Mouse (Mus musculus) midbrain, embryonic 15.5 days (tissue): ENCODE data around the gene Zmym6. TPM values are rescaled to one million over a fixed set of nuclear protein-coding genes. Genes with fewer than 3 reads are reported as not detected.
"Not testable (repeated sequence)": the region's sequence is repeated elsewhere in the genome, so short reads cannot be mapped to it uniquely, and the experiment has no call there.

Experiments
- ATAC-seq: fragments of 200-750 bp; cut with Nextera tagmentation; replicated peaks from 2 replicates; pipeline ENCODE4 v1.8.0; 2017; ENCODE audit warnings: moderate TSS enrichment
- H3K27ac ChIP-seq: fragments of 300-500 bp; sonication (generic); 2 replicates; pipeline ENCODE4 v1.5.1; 2015; ENCODE audit warnings: mild to moderate bottlenecking, inconsistent platforms
- H3K27me3 ChIP-seq: fragments of 300-500 bp; sonication (generic); replicated peaks from 2 replicates; pipeline ENCODE4 v1.6.1; 2015; ENCODE audit warnings: inconsistent platforms
- H3K36me3 ChIP-seq: fragments of 300-500 bp; sonication (generic); replicated peaks from 2 replicates; pipeline ENCODE4 v1.6.1; 2015; ENCODE audit warnings: inconsistent platforms
- H3K4me1 ChIP-seq: fragments of 300-500 bp; sonication (generic); 2 replicates; pipeline ENCODE4 v1.6.1; 2015; ENCODE audit warnings: inconsistent platforms
- H3K4me2 ChIP-seq: fragments of 300-500 bp; sonication (generic); 2 replicates; pipeline ENCODE4 v1.6.1; 2015; ENCODE audit warnings: inconsistent platforms, mild to moderate bottlenecking, moderate library complexity
- H3K4me3 ChIP-seq: fragments of 300-500 bp; sonication (generic); 2 replicates; pipeline ENCODE4 v1.5.1; 2015; ENCODE audit warnings: mild to moderate bottlenecking, inconsistent platforms
- H3K9ac ChIP-seq: fragments of 300-500 bp; sonication (generic); 2 replicates; pipeline ENCODE4 v1.6.1; 2015; ENCODE audit warnings: mild to moderate bottlenecking, inconsistent platforms
- H3K9me3 ChIP-seq: fragments of 300-500 bp; sonication (generic); 2 replicates; pipeline ENCODE4 v1.6.1; 2016; ENCODE audit warnings: inconsistent platforms
- WGBS: fragments of 180-500 bp; shearing (Covaris S2); methylation state at CpG from one replicate; pipeline ENCODE4 v1.1.7; 2015; ENCODE audit warnings: mixed read lengths; 5-methylcytosine and 5-hydroxymethylcytosine counted together
- polyA plus RNA-seq: library from polyadenylated mRNA; unstranded; fragments of >200 nt; fragmentation: Nextera tagmentation; extraction: Ambion mirVana; gene quantifications from 2 replicates; pipeline ENCODE4 v1.2.1, GENCODE M21; 2015

Gene Zmym6
- polyA plus RNA-seq, 1 experiment from 2014 or later: 40.2 TPM

DNA sequence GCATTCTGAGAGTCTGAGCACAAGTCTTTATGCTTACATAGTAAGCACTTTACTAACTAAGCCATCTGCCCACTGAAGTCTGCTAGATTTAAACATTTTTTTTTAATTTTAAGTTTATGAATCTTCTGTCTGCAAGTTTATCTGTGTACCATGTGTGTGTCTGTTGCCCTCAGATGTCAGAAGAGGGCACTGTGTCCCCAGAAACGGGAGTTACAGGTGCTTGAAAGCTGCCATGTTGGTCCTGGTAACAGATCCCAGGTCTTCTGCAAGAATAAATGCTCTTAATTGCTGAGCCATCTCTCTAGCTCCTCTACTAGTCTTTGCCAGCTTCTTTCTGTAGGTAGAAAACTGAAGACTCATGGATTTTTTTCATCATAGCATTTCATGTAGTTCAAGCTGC, 2.3 kb upstream of the Zmym6 start:
- no peak overlapping the region for H3K27ac ChIP-seq
- no peak overlapping the region for H3K9ac ChIP-seq
- no peak for ATAC-seq
- no peaks in the 10 kb centered on the region for H3K36me3 ChIP-seq
- no peaks in the 10 kb centered on the region for H3K27me3 ChIP-seq
- H3K9me3 ChIP-seq: no peaks in the 10 kb centered on the region
- peaks cover 20% of the 10 kb centered on the region for H3K4me1 ChIP-seq
- WGBS: 62% methylated on average over 1 of the region's 1 CpGs
- H3K4me2 ChIP-seq: no peak overlapping the region
- no peak overlapping the region for H3K4me3 ChIP-seq

DNA sequence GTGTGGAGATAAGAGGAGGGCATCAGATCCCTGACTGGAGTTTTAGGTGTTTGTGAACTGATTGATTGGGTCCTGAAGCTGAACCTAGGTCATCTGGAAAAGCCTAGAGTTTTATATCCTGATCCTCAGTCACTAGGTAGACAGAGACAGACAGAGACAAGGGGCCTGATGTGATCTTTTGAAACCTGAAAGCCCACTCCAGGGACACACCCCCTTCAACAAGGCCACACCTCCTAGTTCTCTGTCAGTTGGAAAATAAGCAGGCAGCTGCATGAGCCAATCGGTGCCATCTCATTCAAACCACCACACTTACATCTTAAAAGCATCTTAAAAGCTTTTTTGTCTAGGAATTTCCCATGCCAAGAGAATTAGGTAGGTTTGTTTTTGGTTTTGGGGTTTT, 3.6 kb downstream of the Zmym6 start:
- Histone ChIP-seq H3K36me3 (no peaks in the 10 kb centered on the region), H3K27ac (no peak overlapping the region), H3K4me3 (no peak overlapping the region), H3K9me3 (no peaks in the 10 kb centered on the region), H3K27me3 (no peaks in the 10 kb centered on the region), H3K4me1 (peaks cover 30% of the 10 kb centered on the region), H3K9ac (no peak overlapping the region), H3K4me2 (no peak overlapping the region)
- 62% methylated on average over 1 of the region's 1 CpGs for WGBS
- ATAC-seq: no peak

DNA sequence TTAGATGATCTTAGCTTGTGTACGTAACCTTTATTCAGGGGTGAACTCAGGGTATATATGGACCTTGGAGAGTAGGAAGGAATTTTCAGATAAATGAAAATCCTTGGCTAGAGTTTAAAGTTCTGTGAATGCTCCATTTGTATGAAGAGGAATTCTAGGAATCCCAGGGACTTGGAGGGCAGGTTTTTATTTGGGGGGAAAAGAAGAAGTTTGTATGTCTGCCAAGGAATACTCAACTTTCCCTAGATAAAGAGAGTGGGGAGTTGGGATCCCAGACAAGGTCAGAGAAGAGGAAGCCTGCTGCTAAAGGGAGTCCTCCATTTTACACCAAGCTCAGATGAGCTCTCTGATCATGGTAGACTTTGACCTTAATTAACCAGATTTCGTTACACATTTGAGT, 5.9 kb downstream of the Zmym6 start:
- H3K4me1 ChIP-seq: peaks cover 25% of the 10 kb centered on the region
- H3K27me3 ChIP-seq: no peaks in the 10 kb centered on the region
- no peak overlapping the region for H3K4me2 ChIP-seq
- H3K36me3 ChIP-seq: no peaks in the 10 kb centered on the region
- H3K9ac ChIP-seq: no peak overlapping the region
- no peaks in the 10 kb centered on the region for H3K9me3 ChIP-seq
- H3K27ac ChIP-seq: no peak overlapping the region
- ATAC-seq: no peak
- WGBS: 96% methylated on average over 2 of the region's 2 CpGs
- H3K4me3 ChIP-seq: no peak overlapping the region

DNA sequence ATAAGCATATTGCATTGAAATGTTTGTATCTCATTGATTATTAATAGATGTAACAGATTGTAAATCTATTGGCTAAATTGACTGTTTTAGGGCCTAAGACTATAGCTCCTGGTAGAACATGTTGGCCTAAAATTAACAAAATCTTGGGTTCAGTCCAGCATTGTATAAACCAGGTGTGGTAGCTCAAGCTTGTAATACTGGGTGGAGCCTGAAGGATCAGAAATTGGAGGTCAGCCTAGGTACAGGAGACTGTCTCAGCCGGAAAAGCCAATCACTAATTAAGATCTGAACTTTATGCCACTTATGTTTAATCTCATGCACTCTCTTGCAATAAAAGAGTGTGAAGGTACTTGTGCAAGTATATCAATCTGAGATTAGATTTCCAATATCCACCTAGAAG, 8.6 kb downstream of the Zmym6 start:
- 81% methylated on average over 1 of the region's 1 CpGs for WGBS
- no peak for ATAC-seq
- no peak overlapping the region for H3K4me2 ChIP-seq

DNA sequence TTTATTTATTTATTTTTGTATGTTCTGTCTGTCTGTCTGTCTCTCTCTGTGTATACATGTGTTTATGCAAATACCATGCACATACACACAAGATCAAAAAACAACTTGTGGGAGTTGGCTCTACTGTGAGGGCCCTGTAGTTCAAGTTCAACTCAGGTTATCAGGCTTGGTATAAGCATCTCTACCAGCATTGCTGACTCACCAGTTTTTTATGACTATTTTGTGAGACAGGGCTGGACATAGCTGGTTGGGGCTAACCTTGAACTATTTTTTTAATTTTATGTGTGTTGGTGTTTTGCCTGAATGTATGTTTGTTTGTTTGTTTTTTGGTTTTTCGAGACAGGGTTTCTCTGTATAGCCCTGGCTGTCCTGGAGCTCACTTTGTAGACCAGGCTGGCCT, 14.0 kb downstream of the Zmym6 start:
- Histone ChIP-seq H3K36me3 (peaks cover 18% of the 10 kb centered on the region; the same call in 1 of the 2 replicates), H3K27me3 (no peaks in the 10 kb centered on the region), H3K27ac (no peak overlapping the region), H3K9me3 (no peaks in the 10 kb centered on the region), H3K4me2 (no peak overlapping the region), H3K9ac (no peak overlapping the region), H3K4me1 (no peaks in the 10 kb centered on the region), H3K4me3 (no peak overlapping the region)
- 93% methylated on average over 1 of the region's 1 CpGs for WGBS
- no peak for ATAC-seq

More for the DNA sequence above, 8.6 kb downstream of the Zmym6 start:
- Histone ChIP-seq H3K9me3 (no peaks in the 10 kb centered on the region), H3K4me3 (no peak overlapping the region), H3K27me3 (no peaks in the 10 kb centered on the region), H3K4me1 (0 out of 2 replicates have a peak, but pooled peaks cover 3% of the 10 kb centered on the region), H3K9ac (no peak overlapping the region), H3K36me3 (peaks cover 11% of the 10 kb centered on the region; the same call in 1 of the 2 replicates), H3K27ac (no peak overlapping the region)

DNA sequence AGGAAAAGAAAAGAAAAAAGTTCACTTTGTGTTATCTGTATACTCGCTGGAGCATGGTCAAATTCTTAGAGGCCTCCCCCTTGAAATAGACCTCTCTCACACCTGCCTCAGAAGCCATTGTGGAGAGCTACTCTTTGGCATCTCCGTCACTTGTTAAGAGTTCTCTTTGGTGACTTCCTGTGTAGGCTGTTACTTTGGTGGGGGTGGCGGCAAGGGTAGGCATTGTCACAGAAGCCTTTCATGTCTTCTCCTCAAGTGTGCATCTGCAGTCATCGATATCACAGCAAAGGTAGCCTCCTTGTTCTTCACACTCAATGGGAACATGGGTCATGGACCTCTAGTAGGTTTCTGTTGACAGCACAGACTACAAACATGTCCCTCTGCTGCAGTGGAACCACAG, 17.9 kb downstream of the Zmym6 start:
- H3K4me2 ChIP-seq: no peak overlapping the region
- no peak overlapping the region for H3K9ac ChIP-seq
- H3K4me1 ChIP-seq: no peaks in the 10 kb centered on the region
- no peaks in the 10 kb centered on the region for H3K9me3 ChIP-seq
- ATAC-seq: no peak
- WGBS: 88% methylated on average over 4 of the region's 4 CpGs
- H3K4me3 ChIP-seq: no peak overlapping the region
- H3K27ac ChIP-seq: no peak overlapping the region
- H3K27me3 ChIP-seq: no peaks in the 10 kb centered on the region
- peaks cover 10% of the 10 kb centered on the region; the same call in 1 of the 2 replicates for H3K36me3 ChIP-seq

DNA sequence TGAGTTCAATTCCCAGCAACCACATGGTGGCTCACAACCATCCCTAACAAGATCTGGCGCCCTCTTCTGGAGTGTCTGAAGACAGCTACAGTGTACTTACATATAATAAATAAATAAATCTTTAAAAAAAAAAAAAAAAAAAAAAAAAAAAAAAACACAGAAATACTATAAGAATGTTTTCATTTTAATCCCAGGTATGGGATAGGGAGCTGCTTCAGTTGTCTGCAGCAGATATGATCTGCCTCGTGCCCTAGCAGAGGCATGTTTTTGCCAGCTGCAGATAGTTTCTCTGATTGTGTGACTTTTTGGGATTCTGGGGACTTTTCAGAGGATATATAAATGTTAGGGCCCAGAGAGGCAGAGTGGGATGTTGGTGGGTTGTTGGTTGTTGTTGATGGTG, 22.4 kb downstream of the Zmym6 start:
- not testable (repeated sequence) for H3K9me3 ChIP-seq, H3K27me3 ChIP-seq, H3K4me3 ChIP-seq, H3K4me1 ChIP-seq, H3K4me2 ChIP-seq, ATAC-seq, H3K27ac ChIP-seq, H3K9ac ChIP-seq
- WGBS: 97% methylated on average over 1 of the region's 2 CpGs
- 0 out of 2 replicates have a peak, but pooled peaks cover 13% of the 10 kb centered on the region for H3K36me3 ChIP-seq

DNA sequence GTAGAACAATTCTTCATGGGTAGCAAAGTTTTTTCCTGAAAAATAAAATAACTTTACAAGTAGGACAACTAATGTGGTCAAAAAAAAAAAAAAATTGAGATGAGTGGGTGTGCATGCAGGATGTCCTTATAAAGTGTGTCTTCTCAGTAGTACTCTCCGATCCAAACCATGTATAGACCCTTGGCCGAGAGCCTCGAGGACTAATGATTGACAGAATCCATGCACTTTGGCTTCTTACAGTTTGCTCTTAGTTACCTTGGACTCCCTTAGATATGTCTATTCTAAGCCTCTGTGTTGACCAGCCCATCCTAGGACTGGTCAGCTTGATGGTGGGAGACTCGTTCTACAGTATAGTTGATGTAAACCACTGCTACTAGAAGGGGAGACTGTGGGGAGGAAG, 30.4 kb downstream of the Zmym6 start:
- Histone ChIP-seq H3K27me3 (no peaks in the 10 kb centered on the region), H3K36me3 (peaks cover 29% of the 10 kb centered on the region), H3K27ac (no peak overlapping the region), H3K4me2 (no peak overlapping the region), H3K4me1 (no peaks in the 10 kb centered on the region), H3K9ac (no peak overlapping the region), H3K9me3 (peaks cover 4% of the 10 kb centered on the region; the same call in 1 of the 2 replicates), H3K4me3 (no peak overlapping the region)
- WGBS: 96% methylated on average over 4 of the region's 4 CpGs
- ATAC-seq: no peak

DNA sequence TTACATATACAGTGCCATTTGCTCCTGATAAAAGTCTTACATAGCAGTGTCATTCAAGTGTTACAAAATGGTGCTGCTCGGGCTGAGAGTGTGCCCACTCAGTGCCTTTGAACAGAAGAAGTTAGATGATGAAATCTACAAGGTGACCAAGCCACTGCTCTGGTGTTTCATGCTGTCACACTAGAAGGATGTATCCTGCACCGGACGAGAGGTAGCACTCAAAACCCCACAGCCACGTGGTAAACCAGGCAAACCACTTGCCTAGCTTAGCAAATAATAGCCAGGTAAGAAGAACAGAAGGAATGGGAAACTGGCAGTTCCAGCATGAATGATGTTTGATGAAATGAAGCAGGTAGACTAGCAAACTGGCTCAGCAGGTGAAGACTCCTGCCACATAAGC, 33.4 kb downstream of the Zmym6 start:
- no peak overlapping the region for H3K4me3 ChIP-seq
- H3K9ac ChIP-seq: no peak overlapping the region
- no peaks in the 10 kb centered on the region for H3K27me3 ChIP-seq
- peaks cover 4% of the 10 kb centered on the region; the same call in 1 of the 2 replicates for H3K9me3 ChIP-seq
- no peaks in the 10 kb centered on the region for H3K4me1 ChIP-seq
- ATAC-seq: no peak
- 78% methylated on average over 4 of the region's 4 CpGs for WGBS
- H3K27ac ChIP-seq: no peak overlapping the region
- H3K4me2 ChIP-seq: no peak overlapping the region
- H3K36me3 ChIP-seq: peaks cover 27% of the 10 kb centered on the region

DNA sequence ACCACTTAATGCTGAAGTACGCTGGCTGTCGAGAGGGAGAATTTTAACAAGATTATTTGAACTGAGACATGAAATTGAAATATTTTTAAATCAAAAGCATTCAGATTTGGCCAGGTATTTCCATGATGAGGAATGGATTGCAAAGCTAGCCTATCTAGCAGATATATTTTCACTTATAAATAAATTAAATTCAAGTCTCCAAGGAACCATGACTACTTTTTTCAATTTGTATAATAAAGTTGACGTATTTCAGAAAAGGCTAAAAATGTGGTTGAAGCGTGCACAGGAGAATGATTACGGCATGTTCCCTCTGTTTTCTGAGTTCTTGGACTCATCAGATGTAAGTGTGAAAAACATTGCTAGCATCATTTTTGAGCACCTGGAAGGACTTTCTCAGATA, 46.2 kb downstream of the Zmym6 start, which contains the start of gene Tmem35b:
Tmem35b (plus strand) TSS at position 301 of the 400 bp plus-strand sequence.
- Histone ChIP-seq H3K9me3 (no peaks in the 10 kb centered on the region), H3K27ac (no peak within 1 kb of the TSS), H3K9ac (no peak within 1 kb of the TSS), H3K27me3 (no peaks in the 10 kb centered on the region), H3K36me3 (peaks cover 2% of the 10 kb centered on the region; the same call in 1 of the 2 replicates), H3K4me1 (peaks cover 7% of the 10 kb centered on the region), H3K4me2 (no peak within 1 kb of the TSS), H3K4me3 (no peak within 1 kb of the TSS)
- WGBS: 96% methylated on average over 5 of the region's 5 CpGs
- no peak for ATAC-seq

DNA sequence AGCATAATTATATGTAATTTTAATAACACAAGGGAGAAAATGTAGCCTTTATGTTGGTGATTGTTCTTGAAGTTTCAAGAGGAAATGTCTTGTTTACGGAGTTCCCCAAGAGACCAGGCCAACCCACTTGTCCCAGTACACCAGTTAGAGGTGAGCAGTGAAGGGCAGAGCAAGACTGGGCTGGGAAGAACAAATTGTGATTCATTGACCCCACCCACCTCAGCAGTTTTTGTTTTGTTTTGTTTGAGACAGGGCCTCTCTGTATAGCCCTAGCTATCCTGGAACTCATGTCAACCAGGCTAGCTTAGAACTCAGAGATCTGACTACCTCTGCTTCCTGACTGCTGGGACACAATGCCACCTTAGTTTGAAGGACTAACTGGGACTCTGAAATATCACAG, 47.1 kb downstream of the Zmym6 start:
- H3K9ac ChIP-seq: no peak overlapping the region
- ATAC-seq: no peak
- no peaks in the 10 kb centered on the region for H3K9me3 ChIP-seq
- no peaks in the 10 kb centered on the region for H3K27me3 ChIP-seq
- no peak overlapping the region for H3K4me2 ChIP-seq
- 88% methylated on average over 1 of the region's 1 CpGs for WGBS
- H3K4me3 ChIP-seq: no peak overlapping the region
- H3K4me1 ChIP-seq: peaks cover 7% of the 10 kb centered on the region
- peaks cover 2% of the 10 kb centered on the region; the same call in 1 of the 2 replicates for H3K36me3 ChIP-seq
- H3K27ac ChIP-seq: no peak overlapping the region

DNA sequence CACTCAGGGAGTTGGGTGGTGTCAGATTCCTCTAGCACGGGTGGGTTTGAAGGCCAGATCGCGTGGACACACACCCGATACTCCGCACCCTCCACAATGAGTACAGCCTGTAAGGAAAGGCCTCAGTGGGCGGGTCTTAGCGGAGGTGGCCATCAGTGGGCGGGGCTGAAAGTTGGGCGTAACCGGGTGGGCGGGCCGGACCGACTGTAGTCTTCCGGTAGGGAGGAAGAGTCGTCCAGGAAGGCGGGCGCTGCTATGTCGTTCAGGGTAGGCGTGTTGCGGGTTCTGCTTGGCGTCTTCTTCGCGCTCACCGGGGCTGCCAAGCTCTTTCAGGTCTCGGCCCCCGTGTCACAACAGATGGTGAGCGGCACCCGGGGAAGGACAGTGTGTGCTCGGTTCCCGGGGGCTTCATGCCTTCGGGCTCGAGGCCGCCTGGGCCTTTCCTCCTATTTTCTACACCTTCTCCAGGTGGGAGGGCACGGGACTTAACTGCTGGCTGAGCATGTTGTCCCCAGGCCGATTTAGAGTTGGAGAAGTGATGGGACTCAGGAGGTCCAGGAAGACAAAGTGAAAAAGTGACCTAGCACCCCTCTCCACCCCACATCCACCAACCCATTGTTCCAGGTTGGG, 48.8 kb downstream of the Zmym6 start:
- Histone ChIP-seq H3K27ac (0 out of 2 replicates have a peak overlapping the region, but pooled peaks have one; percentile 16), H3K4me3 (peak overlapping the region; percentile 50), H3K9me3 (no peaks in the 10 kb centered on the region), H3K36me3 (peaks cover 1% of the 10 kb centered on the region; the same call in 1 of the 2 replicates), H3K27me3 (no peaks in the 10 kb centered on the region), H3K4me1 (peaks cover 7% of the 10 kb centered on the region), H3K9ac (peak overlapping the region; percentile 51), H3K4me2 (peak overlapping the region; percentile 66)
- under 1% methylated on average over 35 of the region's 35 CpGs for WGBS
- peak; percentile 93 for ATAC-seq

DNA sequence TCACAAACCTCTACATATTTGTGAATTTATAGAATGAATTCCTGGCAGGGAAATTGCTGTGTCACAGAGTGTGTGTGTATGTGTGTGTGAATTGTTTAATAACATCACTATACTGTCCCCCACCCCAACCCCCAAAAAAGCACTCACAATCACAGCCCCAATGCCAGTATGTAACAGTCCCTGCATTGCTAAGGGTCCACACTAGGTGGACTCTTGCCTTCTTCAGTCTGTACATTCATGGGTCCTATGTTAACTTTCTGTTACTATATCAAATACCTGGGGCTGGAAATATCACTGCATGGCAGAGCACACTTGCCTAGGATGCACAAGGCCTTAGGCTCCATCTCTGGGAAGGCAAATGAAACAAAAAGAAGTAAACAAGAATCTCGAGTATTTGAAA, 57.5 kb downstream of the Zmym6 start:
- no peak overlapping the region for H3K27ac ChIP-seq
- H3K9me3 ChIP-seq: no peaks in the 10 kb centered on the region
- H3K4me3 ChIP-seq: no peak overlapping the region
- WGBS: 52% methylated on average over 1 of the region's 1 CpGs
- no peak for ATAC-seq
- no peaks in the 10 kb centered on the region for H3K36me3 ChIP-seq
- no peaks in the 10 kb centered on the region for H3K4me1 ChIP-seq
- no peak overlapping the region for H3K4me2 ChIP-seq
- no peak overlapping the region for H3K9ac ChIP-seq
- H3K27me3 ChIP-seq: no peaks in the 10 kb centered on the region
